Mouse (Mus musculus) lung, postnatal 0 days (tissue): ENCODE measurements around the gene Klf15.

Experiments
- CTCF ChIP-seq: IDR thresholded peaks from 2 replicates; pipeline ENCODE4 v1.5.1; 2016; ENCODE audit warnings: antibody characterized with exemption, mild to moderate bottlenecking
- EP300 ChIP-seq: IDR thresholded peaks from 2 replicates; pipeline ENCODE4 v1.6.1; 2016; ENCODE audit warnings: antibody characterized with exemption, mild to moderate bottlenecking, control low read depth

DNA sequence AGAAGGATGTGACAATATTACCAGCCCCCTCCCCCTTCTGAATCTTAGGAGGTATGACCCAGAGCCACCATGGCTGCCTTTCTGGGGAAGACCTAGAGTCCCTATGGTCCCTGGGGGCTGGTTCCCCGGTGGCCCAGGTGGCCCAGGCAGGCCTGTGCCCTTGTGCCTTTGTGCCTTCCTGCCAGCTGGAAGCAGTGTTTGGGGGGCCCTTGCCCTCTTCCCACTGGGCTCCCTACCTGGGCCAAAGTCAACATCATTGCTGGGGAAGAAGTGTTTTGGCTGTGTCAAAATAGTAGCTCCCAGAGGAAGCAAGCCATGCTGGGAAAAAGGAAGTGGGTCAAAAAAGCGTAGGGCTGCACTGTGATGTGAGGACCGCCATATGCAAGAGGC lies 12.0 kb downstream of the Klf15 start:
- no peak for TF ChIP-seq CTCF
- no peak for TF ChIP-seq EP300
